Mouse (Mus musculus): ENCODE results near the gene Bad. TPM values are rescaled to one million over a fixed set of nuclear protein-coding genes. Genes with fewer than 3 reads are reported as not detected.
"Not testable (repeated sequence)": the region's sequence is repeated elsewhere in the genome, so short reads cannot be mapped to it uniquely, and the experiment has no call there.

Bad gene
- polyA plus RNA-seq, 1 experiment from 2014 or later, result 77.0 TPM

GRCm38 (mm10) chr19:6991166-6991565 lies 49.5 kb downstream of the Bad start:
- DNase-seq (ENCODE audit: low spot score); H3K27me3 ChIP-seq (replicated peaks; ENCODE audit: control insufficient read depth, insufficient read depth, low read length); H3K36me3 ChIP-seq (ENCODE audit: control insufficient read depth, insufficient read depth, low read length); H3K9ac ChIP-seq (ENCODE audit: low read length); H3K9me3 ChIP-seq (replicated peaks; ENCODE audit: control insufficient read depth, low read length); ATAC-seq; H3K27ac ChIP-seq (ENCODE audit: low read depth, low read length); H3K4me3 ChIP-seq (ENCODE audit: low read depth, low read length): not testable (repeated sequence)
- Histone ChIP-seq H3K4me1 (ENCODE audit: control insufficient read depth, insufficient read depth, low read length) (peaks cover 27% of the 10 kb centered on the region), H3K4me2 (ENCODE audit: low read length) (peak overlapping the region; percentile 66; the same call in 1 of the 2 replicates)
- 91% methylated on average over 6 of the region's 6 CpGs for WGBS

- ATAC-seq (peak; percentile 96), DNase-seq (ENCODE audit: low spot score) (peak; percentile 99)
These were observed 50.6 kb downstream of the Bad start, which contains the start of gene Dnajc4 for GRCm38 (mm10) chr19:6992011-6992858. Gene Dnajc4 (minus strand): TSS chr19:6992572.

GRCm38 (mm10) chr19:6993011-6993770 lies 51.5 kb downstream of the Bad start:
- Histone ChIP-seq H3K9ac (ENCODE audit: low read length) (peak overlapping the region; percentile 75), H3K4me2 (ENCODE audit: low read length) (peak overlapping the region; percentile 66), H3K9me3 (replicated peaks; ENCODE audit: control insufficient read depth, low read length) (no peaks in the 10 kb centered on the region), H3K27ac (ENCODE audit: low read depth, low read length) (peak overlapping the region; percentile 16; the same call in 1 of the 2 replicates), H3K4me1 (ENCODE audit: control insufficient read depth, insufficient read depth, low read length) (peaks cover 25% of the 10 kb centered on the region), H3K27me3 (replicated peaks; ENCODE audit: control insufficient read depth, insufficient read depth, low read length) (no peaks in the 10 kb centered on the region), H3K36me3 (ENCODE audit: control insufficient read depth, insufficient read depth, low read length) (no peaks in the 10 kb centered on the region), H3K4me3 (ENCODE audit: low read depth, low read length) (peak overlapping the region; percentile 45)
- ATAC-seq, result no peak; the same call in 1 of the 2 replicates
- DNase-seq (ENCODE audit: low spot score), result no peak
- 57% methylated on average over 14 of the region's 14 CpGs for WGBS

More at GRCm38 (mm10) chr19:6992011-6992858, 50.6 kb downstream of the Bad start, which contains the start of gene Dnajc4:
- Histone ChIP-seq H3K4me3 (ENCODE audit: low read depth, low read length) (peak within 1 kb of the TSS; percentile 45), H3K4me1 (ENCODE audit: control insufficient read depth, insufficient read depth, low read length) (peaks cover 29% of the 10 kb centered on the region), H3K9me3 (replicated peaks; ENCODE audit: control insufficient read depth, low read length) (no peaks in the 10 kb centered on the region), H3K27ac (ENCODE audit: low read depth, low read length) (peak within 1 kb of the TSS; percentile 16; the same call in 1 of the 2 replicates), H3K9ac (ENCODE audit: low read length) (peak within 1 kb of the TSS; percentile 75), H3K36me3 (ENCODE audit: control insufficient read depth, insufficient read depth, low read length) (no peaks in the 10 kb centered on the region), H3K4me2 (ENCODE audit: low read length) (peak within 1 kb of the TSS; percentile 66), H3K27me3 (replicated peaks; ENCODE audit: control insufficient read depth, insufficient read depth, low read length) (no peaks in the 10 kb centered on the region)
- 3% methylated on average over 37 of the region's 37 CpGs for WGBS

- no peak for DNase-seq (ENCODE audit: low spot score)
- no peak overlapping the region for H3K9ac ChIP-seq (ENCODE audit: low read length)
- WGBS, result 82% methylated on average over 8 of the region's 8 CpGs
- H3K27ac ChIP-seq (ENCODE audit: low read depth, low read length), result no peak overlapping the region
- H3K36me3 ChIP-seq (ENCODE audit: control insufficient read depth, insufficient read depth, low read length), result peaks cover 1% of the 10 kb centered on the region
- no peak for ATAC-seq
- no peaks in the 10 kb centered on the region for H3K9me3 ChIP-seq (replicated peaks; ENCODE audit: control insufficient read depth, low read length)
- peaks cover 24% of the 10 kb centered on the region for H3K4me1 ChIP-seq (ENCODE audit: control insufficient read depth, insufficient read depth, low read length)
- H3K4me3 ChIP-seq (ENCODE audit: low read depth, low read length), result no peak overlapping the region
- no peak overlapping the region for H3K4me2 ChIP-seq (ENCODE audit: low read length)
- H3K27me3 ChIP-seq (replicated peaks; ENCODE audit: control insufficient read depth, insufficient read depth, low read length), result no peaks in the 10 kb centered on the region
These were observed 52.3 kb downstream of the Bad start for GRCm38 (mm10) chr19:6994002-6994401.

- ATAC-seq (no peak), DNase-seq (ENCODE audit: low spot score) (no peak)
- Histone ChIP-seq H3K9ac (ENCODE audit: low read length) (no peak overlapping the region), H3K27ac (ENCODE audit: low read depth, low read length) (no peak overlapping the region), H3K9me3 (replicated peaks; ENCODE audit: control insufficient read depth, low read length) (no peaks in the 10 kb centered on the region), H3K4me2 (ENCODE audit: low read length) (no peak overlapping the region), H3K4me3 (ENCODE audit: low read depth, low read length) (no peak overlapping the region), H3K27me3 (replicated peaks; ENCODE audit: control insufficient read depth, insufficient read depth, low read length) (no peaks in the 10 kb centered on the region), H3K36me3 (ENCODE audit: control insufficient read depth, insufficient read depth, low read length) (peaks cover 6% of the 10 kb centered on the region), H3K4me1 (ENCODE audit: control insufficient read depth, insufficient read depth, low read length) (peaks cover 24% of the 10 kb centered on the region)
- 87% methylated on average over 8 of the region's 8 CpGs for WGBS
These were observed 52.8 kb downstream of the Bad start for GRCm38 (mm10) chr19:6994489-6994888.

- 54% methylated on average over 20 of the region's 21 CpGs for WGBS
- H3K4me3 ChIP-seq (ENCODE audit: low read depth, low read length), result peak overlapping the region; percentile 57
- no peak for DNase-seq (ENCODE audit: low spot score)
These were observed 53.8 kb downstream of the Bad start for GRCm38 (mm10) chr19:6995255-6995991.

GRCm38 (mm10) chr19:6996006-6996405 lies 54.3 kb downstream of the Bad start, which contains the start of the genes Nudt22 and Trpt1:
Gene Nudt22 (minus strand): TSS chr19:6996117.
Gene Trpt1 (plus strand): TSS chr19:6996131.
- Histone ChIP-seq H3K9me3 (replicated peaks; ENCODE audit: control insufficient read depth, low read length) (no peaks in the 10 kb centered on the region), H3K27me3 (replicated peaks; ENCODE audit: control insufficient read depth, insufficient read depth, low read length) (no peaks in the 10 kb centered on the region), H3K4me2 (ENCODE audit: low read length) (peak within 1 kb of the TSS; percentile 86), H3K9ac (ENCODE audit: low read length) (peak within 1 kb of the TSS; percentile 75), H3K27ac (ENCODE audit: low read depth, low read length) (peak within 1 kb of the TSS; percentile 58; the same call in 1 of the 2 replicates), H3K36me3 (ENCODE audit: control insufficient read depth, insufficient read depth, low read length) (peaks cover 16% of the 10 kb centered on the region), H3K4me3 (ENCODE audit: low read depth, low read length) (peak within 1 kb of the TSS; percentile 57), H3K4me1 (ENCODE audit: control insufficient read depth, insufficient read depth, low read length) (peaks cover 24% of the 10 kb centered on the region)
- ATAC-seq (peak; percentile 76), DNase-seq (ENCODE audit: low spot score) (peak; percentile 89)
- 1% methylated on average over 24 of the region's 24 CpGs for WGBS

More at GRCm38 (mm10) chr19:6995255-6995991, 53.8 kb downstream of the Bad start:
- peaks cover 24% of the 10 kb centered on the region for H3K4me1 ChIP-seq (ENCODE audit: control insufficient read depth, insufficient read depth, low read length)
- ATAC-seq, result no peak
- no peaks in the 10 kb centered on the region for H3K9me3 ChIP-seq (replicated peaks; ENCODE audit: control insufficient read depth, low read length)
- peaks cover 15% of the 10 kb centered on the region for H3K36me3 ChIP-seq (ENCODE audit: control insufficient read depth, insufficient read depth, low read length)
- H3K4me2 ChIP-seq (ENCODE audit: low read length), result peak overlapping the region; percentile 86
- peak overlapping the region; percentile 75 for H3K9ac ChIP-seq (ENCODE audit: low read length)
- H3K27me3 ChIP-seq (replicated peaks; ENCODE audit: control insufficient read depth, insufficient read depth, low read length), result no peaks in the 10 kb centered on the region
- H3K27ac ChIP-seq (ENCODE audit: low read depth, low read length), result no peak overlapping the region

- Histone ChIP-seq H3K27me3 (replicated peaks; ENCODE audit: control insufficient read depth, insufficient read depth, low read length) (no peaks in the 10 kb centered on the region), H3K4me3 (ENCODE audit: low read depth, low read length) (no peak overlapping the region), H3K9ac (ENCODE audit: low read length) (no peak overlapping the region), H3K27ac (ENCODE audit: low read depth, low read length) (no peak overlapping the region), H3K4me2 (ENCODE audit: low read length) (no peak overlapping the region), H3K4me1 (ENCODE audit: control insufficient read depth, insufficient read depth, low read length) (peaks cover 20% of the 10 kb centered on the region), H3K9me3 (replicated peaks; ENCODE audit: control insufficient read depth, low read length) (no peaks in the 10 kb centered on the region), H3K36me3 (ENCODE audit: control insufficient read depth, insufficient read depth, low read length) (peaks cover 16% of the 10 kb centered on the region)
- WGBS, result 86% methylated on average over 9 of the region's 9 CpGs
- no peak for DNase-seq (ENCODE audit: low spot score)
- no peak for ATAC-seq
These were observed 56.1 kb downstream of the Bad start for GRCm38 (mm10) chr19:6997721-6998290.
